Mouse (Mus musculus) MEL (cell line): ENCODE data around the gene Creb5. TPM values are rescaled to one million over a fixed set of nuclear protein-coding genes. Genes with fewer than 3 reads are reported as not detected.

ENCODE experiments used
- DNase-seq: peaks from one replicate; pipeline ENCODE4 v3.0.0; 2011; ENCODE audit warnings: low read depth, low spot score
- H3K27ac ChIP-seq: 2 replicates; pipeline ENCODE4 v1.5.1; 2012; ENCODE audit warnings: low read depth, mild to moderate bottlenecking, control low read depth, low read length, moderate library complexity; ENCODE audit not compliant: control insufficient read depth
- H3K27me3 ChIP-seq, 2 experiments: fragments of 150-350 bp in 1 of 2; sonication (generic) in 1 of 2; 2 replicates each; pipeline ENCODE4 v1.6.1; 2012; ENCODE audit warnings: low read length in 2 of 2, mild to moderate bottlenecking in 2 of 2, improper control_type of control experiment in 1 of 2, moderate library complexity in 1 of 2; ENCODE audit not compliant: insufficient read depth in 2 of 2, control insufficient read depth in 1 of 2
- H3K36me3 ChIP-seq, 2 experiments: 2 replicates each; pipeline ENCODE4 v1.6.1; 2012 to 2014; ENCODE audit warnings: low read length in 2 of 2, improper control_type of control experiment in 1 of 2, inconsistent platforms in 1 of 2, mild to moderate bottlenecking in 1 of 2; ENCODE audit not compliant: insufficient read depth in 2 of 2, control insufficient read depth in 1 of 2
- H3K4me1 ChIP-seq, 2 experiments: fragments of 150-350 bp in 1 of 2; sonication (generic) in 1 of 2; 2 replicates each; pipeline ENCODE4 v1.6.1; 2012; ENCODE audit warnings: low read length in 2 of 2, improper control_type of control experiment in 1 of 2, mild to moderate bottlenecking in 1 of 2; ENCODE audit not compliant: insufficient read depth in 2 of 2, control insufficient read depth in 1 of 2
- H3K4me3 ChIP-seq, 2 experiments: fragments of 150-350 bp in 1 of 2; sonication (generic) in 1 of 2; 2 replicates each; pipeline ENCODE4 v1.5.1; 2012; ENCODE audit warnings: low read depth in 2 of 2, low read length in 2 of 2, mild to moderate bottlenecking in 2 of 2, moderate library complexity in 2 of 2, control low read depth in 1 of 2, improper control_type of control experiment in 1 of 2; ENCODE audit not compliant: control insufficient read depth in 1 of 2, insufficient read depth in 1 of 2
- H3K79me2 ChIP-seq: 2 replicates; pipeline ENCODE4 v1.6.1; 2012; ENCODE audit warnings: mild to moderate bottlenecking, low read length, moderate library complexity; ENCODE audit not compliant: control insufficient read depth, poor library complexity, insufficient read depth
- H3K9ac ChIP-seq: 2 replicates; pipeline ENCODE4 v1.6.1; 2012; ENCODE audit warnings: low read depth, mild to moderate bottlenecking, control low read depth, low read length, moderate library complexity; ENCODE audit not compliant: control insufficient read depth, poor library complexity, severe bottlenecking
- H3K9me3 ChIP-seq: fragments of 150-350 bp; sonication (generic); replicated peaks from 2 replicates; pipeline ENCODE4 v1.6.1; 2012; ENCODE audit warnings: mild to moderate bottlenecking, low read length, improper control_type of control experiment, moderate library complexity; ENCODE audit not compliant: insufficient read depth
- BHLHE40 ChIP-seq: IDR thresholded peaks from 2 replicates; pipeline ENCODE4 v1.6.1; 2012; ENCODE audit warnings: low read depth, mild to moderate bottlenecking, inconsistent platforms, low read length, improper control_type of control experiment, borderline replicate concordance
- E2F4 ChIP-seq: IDR thresholded peaks from 2 replicates; pipeline ENCODE4 v1.6.1; 2011; ENCODE audit warnings: low read depth, low read length, improper control_type of control experiment, borderline replicate concordance
- EP300 ChIP-seq, 2 experiments: IDR thresholded peaks; 2 replicates each; pipeline ENCODE4 v1.6.1; 2011; ENCODE audit warnings: improper control_type of control experiment in 2 of 2, low read length in 2 of 2, low read depth in 1 of 2, mild to moderate bottlenecking in 1 of 2
- GABPA ChIP-seq: IDR thresholded peaks from 2 replicates; pipeline ENCODE4 v1.6.1; 2012; ENCODE audit warnings: low read depth, mild to moderate bottlenecking, inconsistent platforms, low read length, improper control_type of control experiment, moderate library complexity
- GATA1 ChIP-seq: IDR thresholded peaks from 2 replicates; pipeline ENCODE4 v1.6.1; 2011; ENCODE audit warnings: low read depth, low read length, improper control_type of control experiment
- HCFC1 ChIP-seq: IDR thresholded peaks from 2 replicates; pipeline ENCODE4 v1.6.1; 2012; ENCODE audit warnings: low read depth, mild to moderate bottlenecking, inconsistent platforms, low read length, improper control_type of control experiment, moderate library complexity
- JUND ChIP-seq: IDR thresholded peaks from 2 replicates; pipeline ENCODE4 v1.6.1; 2011; ENCODE audit warnings: low read depth, mild to moderate bottlenecking, improper control_type of control experiment, low read length
- MEF2A ChIP-seq: IDR thresholded peaks from 2 replicates; pipeline ENCODE4 v1.6.1; 2014; ENCODE audit warnings: low read depth, mild to moderate bottlenecking, inconsistent platforms, low read length, improper control_type of control experiment; ENCODE audit not compliant: poor library complexity, insufficient replicate concordance, severe bottlenecking; ENCODE audit errors: extremely low read depth
- MXI1 ChIP-seq: IDR thresholded peaks from 2 replicates; pipeline ENCODE4 v1.6.1; 2011; ENCODE audit warnings: mild to moderate bottlenecking, low read depth, low read length, improper control_type of control experiment
- MYB ChIP-seq: IDR thresholded peaks from 2 replicates; pipeline ENCODE4 v1.6.1; 2011; ENCODE audit warnings: mild to moderate bottlenecking, low read depth, low read length, improper control_type of control experiment
- MYC ChIP-seq: IDR thresholded peaks from 2 replicates; pipeline ENCODE4 v1.6.1; 2011; ENCODE audit warnings: low read depth, mild to moderate bottlenecking, low read length, improper control_type of control experiment, moderate library complexity
- POLR2AphosphoS2 ChIP-seq: IDR thresholded peaks from 2 replicates; pipeline ENCODE4 v1.6.1; 2011; ENCODE audit warnings: low read length, improper control_type of control experiment
- POLR2AphosphoS5 ChIP-seq: IDR thresholded peaks from 2 replicates; pipeline ENCODE4 v1.6.1; 2012; ENCODE audit warnings: low read depth, borderline replicate concordance, mild to moderate bottlenecking, inconsistent platforms, low read length, moderate library complexity, mixed read lengths
- RAD21 ChIP-seq: IDR thresholded peaks from 2 replicates; pipeline ENCODE4 v1.6.1; 2011; ENCODE audit warnings: mild to moderate bottlenecking, low read depth, low read length, improper control_type of control experiment
- RCOR1 ChIP-seq: IDR thresholded peaks from 2 replicates; pipeline ENCODE4 v1.6.1; 2012; ENCODE audit warnings: low read depth, mild to moderate bottlenecking, inconsistent platforms, low read length, improper control_type of control experiment
- SIN3A ChIP-seq: IDR thresholded peaks from 2 replicates; pipeline ENCODE4 v1.6.1; 2012; ENCODE audit warnings: low read length, improper control_type of control experiment, inconsistent platforms
- SMC3 ChIP-seq: IDR thresholded peaks from 2 replicates; pipeline ENCODE4 v1.6.1; 2011; ENCODE audit warnings: low read depth, low read length, improper control_type of control experiment
- TAL1 ChIP-seq: IDR thresholded peaks from 2 replicates; pipeline ENCODE4 v1.6.1; 2012; ENCODE audit warnings: mild to moderate bottlenecking, inconsistent platforms, low read length, moderate library complexity, mixed read lengths
- TCF12 ChIP-seq: IDR thresholded peaks from 2 replicates; pipeline ENCODE4 v1.6.1; 2014; ENCODE audit warnings: low read depth, mild to moderate bottlenecking, inconsistent platforms, low read length, improper control_type of control experiment, moderate library complexity
- ZMIZ1 ChIP-seq: IDR thresholded peaks from 2 replicates; pipeline ENCODE4 v1.6.1; 2012; ENCODE audit warnings: low read depth, mild to moderate bottlenecking, inconsistent platforms, low read length, improper control_type of control experiment, moderate library complexity
- ZNF384 ChIP-seq: IDR thresholded peaks from 2 replicates; pipeline ENCODE4 v1.6.1; 2012; ENCODE audit warnings: low read depth, mild to moderate bottlenecking, inconsistent platforms, low read length, improper control_type of control experiment
- polyA plus RNA-seq, 2 experiments: library from polyadenylated mRNA; stranded (reverse) in 1 of 2; unstranded in 1 of 2; fragments of >175 nt in 1 of 2; fragments of >200 nt in 1 of 2; gene quantifications; 2 replicates each; pipeline versions ENCODE4 v1.2.1 to v1.2.4; 2012; ENCODE audit warnings: low replicate concordance in 2 of 2, low read depth in 1 of 2; ENCODE audit not compliant: insufficient read length in 2 of 2, insufficient read depth in 1 of 2, missing spikeins in 1 of 2
- total RNA-seq: library from RNA; depleted of rRNA; stranded (reverse); fragments of 300-350 nt; gene quantifications from 2 replicates; pipeline ENCODE4 v1.2.3, GENCODE M21; 2012

Creb5 gene
- total and polyA plus RNA-seq, 3 experiments = not detected

DNA sequence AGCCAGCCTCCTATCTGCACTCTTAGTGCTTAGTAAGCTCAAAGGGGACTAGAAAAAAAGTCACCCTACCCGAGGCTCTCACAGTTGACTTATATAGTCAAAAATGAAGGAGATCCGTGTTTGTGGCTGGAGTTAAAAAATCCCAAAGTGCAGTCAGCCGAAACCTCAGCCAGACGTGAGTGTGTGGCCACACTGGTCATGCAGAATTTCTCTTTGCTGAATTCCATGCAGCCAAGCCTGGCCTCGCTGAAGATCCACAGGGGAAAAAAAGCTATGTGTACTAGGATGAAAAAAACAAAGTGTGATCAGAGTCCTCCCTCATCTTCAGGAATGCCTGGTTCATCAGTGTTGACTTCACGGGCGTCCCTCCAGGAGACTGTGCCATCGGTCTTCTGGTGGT lies 225.2 kb downstream of the Creb5 start:
- Histone ChIP-seq H3K27ac (no peak overlapping the region), H3K79me2 (no peaks in the 10 kb centered on the region)
- no peak for DNase-seq
- TF ChIP-seq BHLHE40 (no peak), SIN3A (no peak), ZNF384 (no peak), POLR2AphosphoS2 (no peak), EP300 (IDR thresholded peaks at IDR 0.05; ENCODE audit: low read depth in 1 of 2, low read length in 2 of 2) (no peak), MYC (no peak), SMC3 (no peak)
- TF ChIP-seq, all 39 proteins: peak for 0
- Histone ChIP-seq H3K36me3 (no peaks in the 10 kb centered on the region), H3K4me3 (no peak overlapping the region), H3K27me3 (no peaks in the 10 kb centered on the region), H3K9ac (no peak overlapping the region), H3K9me3 (no peaks in the 10 kb centered on the region), H3K4me1 (no peaks in the 10 kb centered on the region)

GRCm38 (mm10) chr6:53513380-53513779 lies 226.3 kb downstream of the Creb5 start:
- Histone ChIP-seq H3K9ac (no peak overlapping the region), H3K36me3 (no peaks in the 10 kb centered on the region), H3K9me3 (no peaks in the 10 kb centered on the region), H3K4me3 (no peak overlapping the region), H3K79me2 (no peaks in the 10 kb centered on the region), H3K27ac (no peak overlapping the region), H3K4me1 (no peaks in the 10 kb centered on the region), H3K27me3 (no peaks in the 10 kb centered on the region)
- DNase-seq = no peak
- TF ChIP-seq POLR2AphosphoS5 (no peak), EP300 (IDR thresholded peaks at IDR 0.05; ENCODE audit: low read depth in 1 of 2, low read length in 2 of 2) (no peak), SIN3A (no peak), MXI1 (no peak), GATA1 (no peak), ZNF384 (no peak), RCOR1 (no peak)

GRCm38 (mm10) chr6:53514862-53515261 lies 227.8 kb downstream of the Creb5 start:
- no peak overlapping the region for H3K9ac ChIP-seq
- no peaks in the 10 kb centered on the region for H3K27me3 ChIP-seq
- no peak overlapping the region for H3K27ac ChIP-seq
- no peaks in the 10 kb centered on the region for H3K9me3 ChIP-seq
- no peaks in the 10 kb centered on the region for H3K4me1 ChIP-seq
- no peak for TF ChIP-seq E2F4
- no peak for TF ChIP-seq POLR2AphosphoS2
- no peak for TF ChIP-seq RAD21
- no peak for TF ChIP-seq POLR2AphosphoS5
- no peak for TF ChIP-seq MYB
- TF ChIP-seq GATA1 = no peak
- no peak for TF ChIP-seq TCF12
- no peak for TF ChIP-seq JUND
- TF ChIP-seq MEF2A = no peak
- TF ChIP-seq TAL1 = no peak
- no peak for TF ChIP-seq HCFC1
- no peak for TF ChIP-seq ZMIZ1
- no peak for TF ChIP-seq GABPA
- no peak for TF ChIP-seq EP300 (IDR thresholded peaks at IDR 0.05; ENCODE audit: low read depth in 1 of 2, low read length in 2 of 2)
- TF ChIP-seq SMC3 = no peak
- TF ChIP-seq, all 39 proteins: peak for 0
- H3K4me3 ChIP-seq = no peak overlapping the region
- no peaks in the 10 kb centered on the region for H3K36me3 ChIP-seq
- no peaks in the 10 kb centered on the region for H3K79me2 ChIP-seq
- DNase-seq = no peak
